Mouse (Mus musculus) spleen, embryonic (tissue): ENCODE data around the gene Spsb4.

Experiments used
- CTCF ChIA-PET: fragments of 350-600 bp; sonication (Branson Sonifier 250); formaldehyde crosslinking; loops from one replicate; lab custom pipeline; 2022; lab: Charles Lee

Gene Spsb4

DNA sequence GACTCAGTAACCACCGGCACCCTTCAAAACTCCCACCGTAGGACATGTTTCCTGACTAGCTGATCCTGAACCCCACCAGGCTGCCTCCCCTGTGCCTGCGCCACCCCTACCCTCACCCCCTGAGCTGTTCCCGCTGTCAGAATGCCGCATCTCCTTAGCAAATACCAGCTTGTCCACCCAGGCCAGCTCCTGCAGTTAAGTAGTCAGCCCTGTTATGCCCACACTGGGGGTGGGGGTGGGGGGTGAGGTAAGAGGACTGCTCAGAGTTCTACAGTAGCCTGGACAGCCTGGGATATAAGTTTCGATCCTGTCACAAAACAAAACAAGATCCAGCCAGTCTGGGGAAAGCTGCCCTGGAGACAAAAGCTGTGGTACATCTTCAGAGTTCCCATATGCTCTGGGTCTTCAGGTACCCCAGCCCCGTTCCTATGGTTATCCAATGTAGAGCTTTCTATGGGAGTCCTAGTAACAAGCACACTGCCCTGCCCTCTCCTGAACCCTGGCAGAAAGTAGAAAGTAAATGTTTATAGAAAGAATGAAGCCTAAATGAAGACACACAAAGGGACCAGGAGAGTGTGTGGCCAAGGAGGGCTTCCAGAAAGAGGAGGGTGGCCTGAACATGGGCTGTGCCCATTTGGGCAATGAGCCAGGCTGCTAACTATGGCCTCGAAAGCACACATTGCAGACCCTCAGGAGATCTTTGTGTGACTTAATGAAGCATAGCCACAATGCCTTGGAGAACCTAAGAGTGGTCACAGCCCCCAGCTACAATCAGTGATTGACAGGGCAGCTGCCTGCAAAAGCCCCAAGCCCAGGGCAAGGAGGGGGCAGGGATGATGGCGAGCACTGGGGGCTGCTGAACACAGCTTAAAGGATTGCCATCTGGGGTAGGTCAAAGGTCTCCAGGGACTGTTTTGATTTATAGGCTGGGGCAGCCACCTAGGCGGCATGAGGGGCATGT is 38.3 kb downstream of the Spsb4 start:
- CTCF ChIA-PET = no interaction called here

DNA sequence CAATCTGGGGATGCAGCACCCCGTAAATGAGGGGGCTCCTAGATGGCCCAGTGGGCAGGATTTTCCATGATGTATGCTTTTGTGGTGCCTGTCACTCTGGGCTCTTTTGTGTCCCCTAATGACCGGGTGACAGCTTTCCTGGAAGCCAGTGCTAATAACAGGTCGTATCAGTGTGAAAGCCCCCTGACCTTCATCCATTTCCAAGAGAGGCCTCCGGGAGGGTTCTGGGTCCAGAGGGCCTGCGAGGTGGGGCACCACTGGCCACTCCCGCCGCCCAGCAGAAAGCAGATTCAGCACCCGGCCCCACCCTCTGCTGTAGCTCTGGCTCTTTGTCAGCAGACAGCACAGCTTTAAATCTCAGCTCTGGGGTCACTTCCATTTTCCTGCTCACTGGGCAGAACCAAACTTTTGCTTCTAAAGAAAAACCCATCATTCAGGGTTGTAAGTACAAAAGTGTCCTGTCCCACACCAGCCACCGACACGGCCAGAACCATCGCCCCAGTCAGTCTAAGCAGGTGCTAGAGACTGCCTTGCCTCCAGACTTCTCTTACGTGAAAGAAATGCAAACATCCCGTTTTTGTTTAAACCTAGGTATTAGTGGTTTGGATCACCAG is 39.1 kb downstream of the Spsb4 start:
- CTCF ChIA-PET = no interaction called here

GRCm38 (mm10) chr9:96978147-96978782 is 40.4 kb downstream of the Spsb4 start:
- CTCF ChIA-PET = no interaction called here

GRCm38 (mm10) chr9:96977287-96978145 is 41.1 kb downstream of the Spsb4 start:
- CTCF ChIA-PET = no interaction called here

DNA sequence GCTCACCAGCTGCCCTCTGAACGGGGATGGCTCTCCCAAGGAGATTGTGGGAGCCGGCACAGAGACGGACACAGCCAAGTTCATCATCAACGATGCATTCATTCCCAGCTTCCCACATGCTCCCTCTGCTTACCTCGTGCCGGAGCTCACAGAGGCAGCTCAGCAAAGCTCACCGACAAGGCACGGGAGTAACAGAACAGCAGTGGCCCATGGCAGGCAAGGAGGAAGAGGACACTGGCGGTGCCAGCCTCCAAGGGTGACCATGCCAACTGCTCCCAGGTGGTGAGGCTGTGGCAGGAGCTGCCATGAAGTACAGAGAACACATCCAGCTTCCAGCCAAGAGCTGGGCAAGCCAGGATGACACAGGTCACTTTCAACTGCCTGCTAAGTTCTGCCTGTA is 45.6 kb downstream of the Spsb4 start:
- CTCF ChIA-PET = no interaction called here

- CTCF ChIA-PET = no interaction called here
These were observed 46.8 kb downstream of the Spsb4 start for GRCm38 (mm10) chr9:96971625-96972404.

DNA sequence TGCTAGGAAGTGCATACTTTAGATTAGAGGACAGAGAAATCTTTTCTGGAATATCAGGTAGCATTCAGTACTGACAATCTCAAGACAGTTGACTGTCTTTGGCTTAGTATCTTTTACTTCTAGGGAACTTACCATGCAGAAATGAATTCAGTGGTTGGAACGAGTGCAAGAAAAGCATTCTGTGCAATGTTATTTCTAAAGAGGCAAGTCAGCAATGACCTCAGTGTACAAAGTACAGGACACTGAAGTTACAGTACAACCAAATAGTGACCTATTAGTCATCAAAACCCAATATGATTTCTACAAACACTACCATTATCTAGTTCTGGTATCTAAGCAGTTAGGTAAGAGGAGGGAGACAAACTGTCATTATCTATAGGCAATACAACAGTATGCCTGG is 51.1 kb downstream of the Spsb4 start:
- CTCF ChIA-PET = no interaction called here

- CTCF ChIA-PET = no interaction called here
These were observed 52.2 kb downstream of the Spsb4 start for GRCm38 (mm10) chr9:96966465-96966864.

GRCm38 (mm10) chr9:96963443-96964215 is 55.0 kb downstream of the Spsb4 start:
- CTCF ChIA-PET = interaction anchor here (0.5 kb wide), 1 partner anchor 1086 kb away, joined by 4 read pairs; no protein-coding TSS in a partner anchor

DNA sequence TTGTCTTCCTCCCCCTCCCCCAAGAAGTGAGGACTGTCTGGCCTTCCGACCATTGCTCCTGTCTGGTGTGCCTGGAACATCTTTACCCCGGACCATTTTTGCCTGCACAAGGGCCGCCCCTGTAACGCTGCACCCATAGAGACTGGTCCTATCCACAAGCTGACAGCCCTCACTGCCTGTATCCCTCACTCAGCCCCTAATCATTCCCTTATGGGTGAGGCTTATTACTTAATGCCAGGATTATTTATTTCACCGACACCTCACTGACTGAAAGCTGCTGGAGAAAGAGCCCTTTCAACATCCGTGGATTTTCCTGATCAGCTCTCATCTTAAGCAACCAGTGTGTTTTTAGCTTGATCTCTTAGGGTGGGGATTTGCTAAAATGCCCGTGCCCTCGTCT is 55.9 kb downstream of the Spsb4 start:
- CTCF ChIA-PET = no interaction called here

DNA sequence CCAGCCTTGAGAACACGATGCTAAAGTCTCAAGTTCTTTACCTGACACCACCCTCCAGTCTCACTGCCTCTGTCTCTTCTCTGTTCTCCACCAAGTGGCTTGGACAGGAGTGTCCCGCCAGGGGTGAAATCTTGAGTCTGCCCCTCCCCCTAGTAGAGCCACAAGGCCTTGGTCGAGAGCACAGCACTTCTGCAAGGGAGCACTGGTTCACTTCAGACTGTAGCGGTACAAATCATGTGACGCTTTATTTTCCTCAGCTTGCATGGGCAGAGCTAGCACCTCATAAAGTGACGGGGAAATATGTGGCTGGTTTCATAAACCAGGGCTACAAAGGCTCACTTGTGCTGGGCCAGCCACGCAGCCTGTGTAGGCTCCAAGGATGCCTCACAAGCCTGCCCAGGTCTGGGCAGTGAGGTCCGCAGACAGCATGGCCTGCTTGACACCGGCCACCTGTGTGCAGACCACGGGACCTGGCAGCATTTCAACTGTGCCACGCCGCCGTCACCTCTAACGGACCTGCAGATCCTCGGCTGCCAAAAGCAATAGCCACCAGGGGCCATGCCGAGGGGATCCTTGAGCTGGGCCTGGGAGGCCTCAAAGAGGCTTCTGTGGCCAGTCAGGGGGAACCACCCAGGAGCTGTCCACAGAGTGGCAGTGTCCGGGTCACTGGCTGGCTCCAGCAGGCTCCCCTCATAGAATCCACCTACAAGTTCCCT is 56.5 kb downstream of the Spsb4 start:
- CTCF ChIA-PET = no interaction called here

- CTCF ChIA-PET = interaction anchor here (0.6 kb wide), 1 partner anchor 8 kb away, joined by 3 read pairs; no protein-coding TSS in a partner anchor
These were observed 57.6 kb downstream of the Spsb4 start for GRCm38 (mm10) chr9:96961006-96961405.

GRCm38 (mm10) chr9:96960241-96960640 is 58.4 kb downstream of the Spsb4 start:
- CTCF ChIA-PET = no interaction called here

GRCm38 (mm10) chr9:96959469-96959868 is 59.2 kb downstream of the Spsb4 start:
- CTCF ChIA-PET = no interaction called here

DNA sequence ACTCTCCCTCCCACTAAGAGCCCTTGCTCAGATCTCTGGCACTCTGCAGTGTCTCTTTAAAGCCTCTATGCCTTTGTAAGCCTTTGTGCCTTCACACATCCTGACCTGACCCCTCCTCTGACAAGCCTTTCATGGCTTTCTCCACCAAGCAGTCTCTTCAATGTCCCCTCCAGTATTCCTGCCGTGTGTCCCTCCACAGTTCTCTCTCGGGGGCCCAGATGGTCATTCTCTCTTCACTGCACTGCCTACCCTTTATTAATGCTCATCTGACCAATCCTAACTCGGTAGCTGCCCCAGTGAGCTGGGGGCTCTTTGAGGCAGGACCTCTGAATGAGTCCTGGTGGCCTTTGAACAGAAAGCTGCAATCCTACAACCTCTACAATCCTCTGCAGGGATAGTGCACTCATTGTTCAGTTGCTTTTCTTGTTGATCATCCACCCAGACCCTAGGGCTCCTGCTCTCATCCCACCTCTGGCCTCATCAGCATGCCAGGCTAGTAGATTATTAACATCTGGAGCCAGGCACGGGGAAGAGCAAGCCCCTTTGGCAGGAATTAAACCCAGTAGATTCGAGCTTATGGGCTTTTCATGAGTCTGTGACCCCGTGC is 60.5 kb downstream of the Spsb4 start:
- CTCF ChIA-PET = no interaction called here

DNA sequence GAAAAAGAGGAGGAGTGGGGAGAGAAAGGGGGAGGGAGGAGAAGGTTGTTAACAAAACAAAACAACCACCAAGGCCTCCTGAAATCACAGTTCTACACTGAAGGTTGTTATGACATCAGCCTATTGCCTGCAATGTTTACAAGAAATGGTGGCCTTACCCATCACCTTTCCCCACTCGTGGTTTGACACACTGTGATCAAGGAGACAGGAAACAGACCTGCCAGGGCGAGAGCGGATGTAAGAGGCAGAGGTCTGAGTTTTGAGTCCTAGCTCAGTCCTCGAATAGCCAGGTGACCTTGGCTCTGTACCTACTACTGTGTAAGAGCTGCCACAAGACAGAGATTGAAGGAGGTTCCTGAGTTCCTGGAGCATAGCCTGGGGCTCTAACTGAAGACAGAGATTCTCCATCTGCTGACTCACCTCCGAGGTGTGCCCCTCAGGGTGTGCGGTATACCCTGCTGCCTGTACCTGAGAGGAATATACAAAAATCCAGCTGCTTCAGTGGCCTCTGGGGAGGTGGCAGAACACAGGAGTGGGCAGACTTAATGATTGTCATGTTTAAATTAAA is 61.3 kb downstream of the Spsb4 start:
- CTCF ChIA-PET = no interaction called here

DNA sequence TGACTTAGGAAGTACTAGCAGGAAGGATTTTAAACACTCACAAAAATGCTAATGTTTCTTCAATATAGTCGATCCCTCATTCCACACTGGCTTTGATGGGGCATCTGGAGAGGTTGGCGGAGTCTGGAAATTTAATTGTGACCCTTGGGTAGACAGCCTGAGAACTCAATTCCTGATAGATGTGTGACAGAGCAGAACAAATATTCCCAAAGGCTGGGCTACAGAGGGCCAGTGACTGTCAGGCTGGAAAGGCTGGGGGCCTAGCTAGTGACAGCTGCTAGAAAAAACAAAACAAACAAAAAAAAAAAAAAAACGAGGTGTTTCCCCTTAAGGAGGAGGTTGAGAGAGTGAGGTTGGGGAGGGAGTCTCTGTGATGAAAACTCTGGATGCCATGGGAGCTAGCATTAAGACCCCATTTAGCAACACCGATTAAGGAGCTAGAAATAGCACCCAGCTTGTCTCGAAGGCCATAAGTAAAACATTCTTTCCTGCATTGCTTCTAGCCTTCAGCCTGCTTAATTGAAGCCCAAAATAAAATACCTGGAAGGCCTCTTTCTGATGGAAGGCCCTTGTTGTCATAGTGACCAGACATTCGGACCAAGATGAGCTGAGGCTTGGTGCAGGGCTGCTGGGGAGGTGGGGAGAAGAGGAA is 61.9 kb downstream of the Spsb4 start:
- CTCF ChIA-PET = no interaction called here
